Mouse (Mus musculus) cerebellum, postnatal 36 days (tissue): Measurements from ENCODE around the gene Bcl11a.

Source experiments
- DNase-seq, 2 experiments: peaks; one replicate each; pipeline ENCODE4 v3.0.0; 2021 to 2022; ENCODE audit warnings: mixed read lengths in 2 of 2

The Bcl11a gene

GRCm38 (mm10) chr11:24077795-24078705 lies at the start of gene Bcl11a:
Bcl11a (plus strand) TSS chr11:24078056.
- DNase-seq, result no peak

DNA sequence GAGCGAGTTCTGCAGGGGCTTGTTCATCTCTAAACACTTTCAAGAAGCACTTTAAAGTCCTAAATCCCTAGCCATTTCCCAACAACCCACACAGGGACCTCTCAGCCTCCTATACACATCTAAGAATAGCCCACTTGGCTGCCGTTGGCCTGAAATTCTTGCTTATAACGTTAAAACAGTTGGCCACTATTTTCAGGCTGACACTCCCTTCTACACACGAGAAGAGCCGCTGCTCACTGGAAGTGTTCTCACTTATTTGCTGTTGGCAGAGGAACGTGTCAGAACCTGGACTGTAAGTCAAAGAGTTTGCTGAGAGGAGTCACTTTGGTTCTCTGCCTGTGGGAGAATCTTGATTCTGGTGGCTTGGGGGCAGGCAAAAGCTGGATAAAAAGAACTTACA lies 33.8 kb upstream of the Bcl11a start:
- no peak for DNase-seq

- peak; percentile 69 to 77 for DNase-seq
Measured at GRCm38 (mm10) chr11:24049226-24050031, 28.4 kb upstream of the Bcl11a start.

DNA sequence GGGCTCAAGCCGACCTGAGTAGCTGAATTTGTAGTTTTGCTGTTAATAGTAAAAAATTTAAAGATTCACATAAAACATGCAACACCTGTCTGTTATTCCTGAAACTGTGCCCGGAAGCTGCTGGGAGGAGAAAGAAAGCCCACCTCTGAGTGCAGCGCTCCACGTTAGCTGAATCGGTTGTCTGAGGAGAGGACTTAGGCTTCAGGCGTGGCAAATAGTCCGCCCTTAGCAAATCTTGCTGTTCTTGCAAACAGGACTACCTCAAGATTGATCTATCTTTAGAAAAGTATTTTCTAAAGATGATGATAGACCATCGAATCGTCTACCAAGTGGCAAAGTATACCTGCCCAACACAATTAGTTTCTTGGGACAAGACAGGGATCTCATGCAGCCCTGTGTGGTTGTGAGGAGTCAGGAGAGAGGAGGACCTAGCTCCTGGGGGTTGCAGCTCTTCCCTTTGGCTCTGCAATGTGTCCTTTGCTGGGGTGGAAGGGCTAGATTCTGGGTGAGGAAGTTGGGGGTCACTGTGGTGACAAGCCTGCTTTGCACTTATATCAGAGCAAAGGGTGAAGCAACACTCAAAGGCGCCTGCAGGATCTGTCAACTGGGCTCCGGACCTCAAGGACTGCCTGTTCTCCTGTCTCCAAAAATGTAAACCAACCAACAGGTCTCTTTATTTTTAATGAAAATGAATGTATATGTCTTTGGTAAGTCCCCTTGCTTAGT lies 27.7 kb upstream of the Bcl11a start:
- DNase-seq, result no peak

DNA sequence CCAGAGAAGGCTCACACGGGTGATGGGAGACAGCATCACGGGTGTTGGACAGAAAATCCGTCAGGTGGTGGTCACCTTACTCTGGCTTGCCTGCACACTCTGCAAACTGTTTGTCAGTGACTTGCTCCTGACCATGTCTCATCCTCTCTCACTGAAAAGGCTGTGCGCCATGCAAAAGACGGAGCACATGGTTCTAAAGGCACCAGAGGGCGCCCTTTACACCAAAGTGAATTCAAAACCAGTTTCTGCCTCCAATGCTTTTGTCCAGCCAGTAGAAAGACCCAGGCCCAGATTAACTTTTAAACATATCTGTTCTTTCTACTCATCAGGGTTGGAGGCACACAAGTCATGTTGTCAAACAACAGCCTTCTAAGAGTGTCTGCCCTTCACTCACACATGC lies 25.0 kb upstream of the Bcl11a start:
- no peak for DNase-seq

- DNase-seq, result no peak
Measured at GRCm38 (mm10) chr11:24059137-24059536, 18.7 kb upstream of the Bcl11a start.

GRCm38 (mm10) chr11:24060428-24060827 lies 17.4 kb upstream of the Bcl11a start:
- DNase-seq, result no peak

DNA sequence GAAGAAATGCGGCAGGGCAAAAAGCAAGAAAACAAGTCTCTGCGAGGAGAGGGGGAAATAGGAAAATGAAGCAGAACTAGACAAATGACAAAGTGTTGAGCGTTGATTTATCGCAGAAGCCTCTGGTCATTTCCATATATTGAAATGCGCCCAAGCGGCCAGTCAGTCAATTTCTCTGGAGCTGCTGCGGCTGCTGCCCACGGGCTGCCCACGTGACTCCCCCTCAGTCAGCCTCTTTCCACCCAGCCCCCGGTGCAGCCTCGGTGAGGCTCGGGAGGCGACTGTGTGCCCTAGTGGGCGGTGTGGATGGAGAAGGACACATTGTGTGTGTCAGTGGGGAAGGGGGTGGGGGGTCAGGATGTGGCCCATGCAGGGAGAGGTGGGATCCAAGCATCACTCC lies 16.0 kb upstream of the Bcl11a start:
- no peak for DNase-seq

DNA sequence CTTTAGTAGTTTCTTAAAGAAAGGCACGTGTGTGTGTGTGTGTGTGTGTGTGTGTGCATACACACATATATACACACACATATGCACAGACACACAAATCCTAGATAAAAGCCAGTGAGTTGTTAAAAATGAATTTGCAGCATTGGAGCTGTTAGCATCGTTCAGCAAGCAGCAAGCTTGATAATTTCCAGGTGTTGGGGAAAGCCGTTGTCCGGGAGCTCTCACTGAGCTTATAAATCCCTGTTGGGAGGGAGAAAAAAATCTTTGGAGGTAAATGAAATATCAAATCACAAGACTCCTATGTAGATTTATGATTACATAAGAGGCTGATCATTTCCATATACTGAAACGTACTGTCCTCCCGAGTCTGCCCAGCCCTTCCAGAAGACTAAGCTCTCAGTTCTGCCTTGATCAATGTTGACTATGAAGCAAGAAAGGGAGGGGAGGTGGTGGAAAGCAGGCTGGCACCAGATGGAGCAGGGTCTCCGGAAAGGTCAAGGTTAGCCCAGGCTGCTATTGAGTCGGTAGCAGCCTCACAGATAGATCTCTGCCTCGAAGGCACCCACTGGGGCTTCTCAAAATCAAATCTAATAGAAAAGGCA lies 15.3 kb upstream of the Bcl11a start:
- DNase-seq, result no peak

DNA sequence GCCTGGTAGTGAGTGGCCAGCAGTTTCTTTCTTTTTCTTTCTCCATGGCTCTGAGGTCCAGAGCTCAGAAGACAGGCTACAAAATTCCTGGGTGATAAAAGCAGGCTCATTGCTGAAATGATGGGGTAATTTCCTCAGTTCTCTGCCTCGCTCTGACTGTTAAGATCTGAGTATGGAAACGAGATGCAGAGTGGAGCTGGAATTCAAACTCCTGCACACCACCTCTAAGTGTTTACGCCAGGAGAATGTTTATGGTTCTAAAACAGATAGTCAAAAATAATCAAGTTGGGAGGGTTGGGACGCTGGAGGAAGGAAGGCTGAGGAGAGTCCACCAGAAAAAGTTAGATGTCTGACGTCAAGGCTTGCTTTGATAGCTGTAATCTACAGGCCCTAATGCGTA lies 13.6 kb upstream of the Bcl11a start:
- DNase-seq, result no peak

DNA sequence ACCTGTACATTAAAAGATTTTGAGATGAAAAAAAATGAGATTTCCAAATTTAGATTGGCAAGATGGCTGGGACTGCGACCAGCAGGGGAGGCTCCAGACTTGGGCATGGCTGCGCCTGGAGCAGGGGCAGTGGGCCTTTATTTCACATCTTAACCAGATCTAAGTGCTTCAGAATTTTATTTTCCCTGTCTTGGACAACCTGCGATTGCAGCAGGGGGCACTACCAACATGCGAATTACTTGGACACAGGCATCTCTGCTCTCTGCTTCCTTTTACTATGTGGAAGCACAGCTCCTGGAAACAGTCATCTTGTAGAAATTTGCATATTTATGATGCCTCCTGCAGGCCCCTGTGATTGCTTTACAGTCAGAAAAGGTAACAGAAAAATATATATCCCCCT lies 12.5 kb upstream of the Bcl11a start:
- DNase-seq, result no peak

GRCm38 (mm10) chr11:24074021-24074591 lies 3.8 kb upstream of the Bcl11a start:
- DNase-seq, result no peak

DNA sequence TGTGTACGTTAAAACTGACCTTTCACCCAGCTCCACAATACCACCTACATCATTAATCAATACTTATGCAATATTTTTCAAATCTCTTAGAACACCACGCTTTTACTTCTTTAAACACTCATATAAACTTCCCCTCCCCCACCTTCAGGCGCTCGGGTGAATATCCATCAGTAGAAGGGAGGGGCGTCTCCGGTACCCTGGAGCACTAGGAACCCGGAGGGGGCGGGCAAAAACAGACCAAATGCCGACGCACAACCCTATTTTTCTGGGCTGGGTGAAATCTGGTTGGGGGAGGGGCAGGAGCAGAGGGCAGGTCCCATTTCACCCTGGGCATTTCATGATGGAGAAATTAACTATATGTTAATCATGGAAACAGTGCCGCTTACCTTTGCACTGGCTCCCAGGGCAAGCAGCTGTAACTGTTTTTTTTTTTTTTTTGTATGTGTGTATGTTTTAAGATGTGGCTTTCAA lies 3.2 kb upstream of the Bcl11a start, which contains the start of gene A830031A19Rik:
Gene A830031A19Rik, minus strand, starts transcription at position 421 of the 471 bp plus-strand sequence.
- no peak for DNase-seq

GRCm38 (mm10) chr11:24075486-24076126 lies 2.2 kb upstream of the Bcl11a start:
- no peak for DNase-seq

- DNase-seq, result peak in 1 of 2 experiments; percentile 15
Measured at GRCm38 (mm10) chr11:24076127-24076650, 1.7 kb upstream of the Bcl11a start.

GRCm38 (mm10) chr11:24076821-24077730 lies 780 bp upstream of the Bcl11a start:
- DNase-seq, result no peak

DNA sequence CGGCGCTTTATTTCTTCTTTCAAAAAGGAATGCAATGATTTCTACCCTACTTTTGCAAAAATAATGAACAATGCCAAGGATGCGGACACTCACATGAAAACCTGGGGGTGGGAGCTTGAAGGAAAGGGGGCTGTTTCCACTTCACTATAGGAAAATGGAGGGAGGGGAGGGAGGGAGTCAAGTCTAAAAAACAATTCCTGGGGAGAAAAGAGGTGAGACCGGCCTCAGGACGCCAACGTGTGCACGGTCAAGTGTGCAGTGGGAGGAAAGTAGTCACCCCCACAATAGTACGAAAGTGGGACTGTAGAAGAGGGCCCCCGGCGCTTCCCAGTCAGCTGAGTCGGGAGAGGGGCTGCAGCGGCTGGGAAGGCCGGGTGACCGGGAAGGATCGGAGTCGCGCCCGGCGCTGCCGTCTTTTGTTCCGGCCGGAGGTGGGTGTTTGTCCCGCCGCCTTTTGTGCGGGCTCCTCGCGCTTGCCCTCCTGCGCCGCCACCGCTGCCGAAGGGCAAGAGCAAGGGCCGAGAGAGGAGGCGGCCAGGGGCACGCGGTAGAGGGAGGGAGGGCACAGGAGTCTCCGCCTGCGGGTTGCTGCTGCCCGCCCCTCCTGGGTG lies 955 bp downstream of the Bcl11a start:
- peak in 1 of 2 experiments; percentile 12 for DNase-seq

GRCm38 (mm10) chr11:24079392-24080391 lies 1.8 kb downstream of the Bcl11a start:
- DNase-seq, result peak in 1 of 2 experiments; percentile 13
